Mouse (Mus musculus): ENCODE data around the gene Gm17361. TPM values are rescaled to one million over a fixed set of nuclear protein-coding genes. Genes with fewer than 3 reads are reported as not detected.
"Not testable (repeated sequence)": the region's sequence is repeated elsewhere in the genome, so short reads cannot be mapped to it uniquely, and the experiment has no call there.

Gene Gm17361
- polyA plus RNA-seq (2012; fragmentation: generic; extraction: Trizol) = not detected

DNA sequence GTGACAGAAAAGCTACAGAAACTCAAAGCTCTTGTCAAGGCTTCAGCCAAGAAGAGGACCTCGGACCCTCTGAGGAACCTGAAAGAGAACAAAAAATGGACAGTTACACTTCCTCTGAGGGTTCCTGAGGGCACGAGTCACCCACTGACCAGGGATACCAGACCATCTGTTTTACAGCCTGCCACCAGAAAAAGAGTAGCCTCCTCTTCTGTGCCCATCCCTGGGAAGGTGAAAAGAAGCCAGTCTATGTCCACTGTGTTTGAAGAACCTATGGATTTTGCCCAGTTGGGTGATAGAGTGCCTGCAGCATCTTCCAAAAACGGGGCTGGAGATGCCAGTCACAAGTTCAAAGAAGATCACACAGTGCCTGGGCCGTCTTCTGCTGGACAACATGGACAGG, at the start of gene Gm17361:
Gene Gm17361 (plus strand): TSS at position 301 of the 400 bp plus-strand sequence.
- H3K4me2 ChIP-seq (ENCODE audit: low read depth); H3K27me3 ChIP-seq (ENCODE audit: control insufficient read depth, insufficient read depth, insufficient read length); H3K79me2 ChIP-seq (ENCODE audit: control insufficient read depth, insufficient read depth); H3ac ChIP-seq (ENCODE audit: control insufficient read depth, insufficient read length); H3K36me3 ChIP-seq (ENCODE audit: control insufficient read depth, insufficient read depth); H3K4me3 ChIP-seq: not testable (repeated sequence)
